In genomic region chr5:110780761-110781528, GRCm38 (mm10) we compare ENCODE assay signal across 8 mouse cellular contexts. TPM values are rescaled to one million over a fixed set of nuclear protein-coding genes. Genes with fewer than 3 reads are reported as not detected.
DNase-seq lines count a peak whose midpoint lies in the region; ATAC-seq lines count a peak whose summit lies in the region.

No protein-coding gene starts in this region.

- H3K9me3 ChIP-seq in hindbrain, embryonic 13.5 days = no peaks in the 10 kb centered on the region

- H3K9ac ChIP-seq in hindbrain, embryonic 13.5 days = peak overlapping the region; percentile 87

- ATAC-seq in hindbrain, embryonic 13.5 days (ENCODE audit: low FRiP score) = peak; percentile 71
- ATAC-seq in megakaryocyte, adult 5-6 weeks (ENCODE audit: poor library complexity, severe bottlenecking) = peak; percentile 36; the same call in 1 of the 2 replicates

- peak overlapping the region; percentile 48; the same call in 1 of the 2 replicates for H3K27ac ChIP-seq in hindbrain, embryonic 13.5 days

- WGBS in hindbrain, embryonic 13.5 days = 61% methylated on average over 10 of the region's 10 CpGs

- no peaks in the 10 kb centered on the region for H3K27me3 ChIP-seq in hindbrain, embryonic 13.5 days

- H3K4me1 ChIP-seq in hindbrain, embryonic 13.5 days (replicated peaks) = peaks cover 26% of the 10 kb centered on the region

- peak overlapping the region; percentile 78 for H3K4me3 ChIP-seq in hindbrain, embryonic 13.5 days

- peak; percentile 27 to 43 for DNase-seq in left cerebral cortex, postnatal 25 days (ENCODE audit: low spot score in 2 of 2)
- no peak for DNase-seq in left cerebral cortex, adult 9 months (ENCODE audit: low spot score in 2 of 2)
- peak; percentile 68 for DNase-seq in cerebellum, adult 9-11 months
- DNase-seq in embryo, embryonic 10.5 days (ENCODE audit: low spot score) = no peak
- no peak for DNase-seq in ovary, postnatal 36 days (ENCODE audit: low spot score)
- no peak for DNase-seq in layer of hippocampus, adult 18-20 months (ENCODE audit: low spot score in 2 of 2)

- intact Hi-C loops in left cerebral cortex, postnatal 25 days (cut with DNase I) = no loop called here

- H3K4me2 ChIP-seq in hindbrain, embryonic 13.5 days = peak overlapping the region; percentile 97

- peaks cover 38% of the 10 kb centered on the region for H3K36me3 ChIP-seq in hindbrain, embryonic 13.5 days

RNA-seq across cellular contexts. Expression of gene Pus1, which starts 0.5 kb away (rescaled TPM):
- total RNA-seq in left cerebral cortex, postnatal 25 days (2021) = 10 to 100 TPM; 18.2 to 21.4 TPM
- polyA plus RNA-seq in hindbrain, embryonic 13.5 days (2015; fragmentation: Nextera tagmentation; extraction: Ambion mirVana) = 22.3 and 22.5 TPM in 2 replicates
- 7.0 and 8.2 TPM in 2 replicates for total RNA-seq in megakaryocyte, adult 5-6 weeks (2015)
- 20.4 and 21.6 TPM in 2 replicates for total RNA-seq in megakaryocyte, adult 5-6 weeks (2017)
- total RNA-seq in layer of hippocampus, adult 18-20 months (2021) = 10 to 100 TPM; 19.4 to 20.1 TPM

RNA-seq across cellular contexts. Expression of gene Ep400, which starts 10.4 kb away (rescaled TPM):
- 100 to 1,000 TPM in 1 of 2 experiments, 10 to 100 TPM in 1; 92.6 to 100 TPM for total RNA-seq in left cerebral cortex, postnatal 25 days (2021)
- 53.4 and 54.8 TPM in 2 replicates for polyA plus RNA-seq in hindbrain, embryonic 13.5 days (2015; fragmentation: Nextera tagmentation; extraction: Ambion mirVana)
- 80.0 and 87.2 TPM in 2 replicates for total RNA-seq in megakaryocyte, adult 5-6 weeks (2015)
- total RNA-seq in megakaryocyte, adult 5-6 weeks (2017) = 30.1 and 47.3 TPM in 2 replicates
- 100 to 1,000 TPM; 108 to 114 TPM for total RNA-seq in layer of hippocampus, adult 18-20 months (2021)

RNA-seq across cellular contexts. Expression of gene Ulk1, which starts 29.0 kb away (rescaled TPM):
- total RNA-seq in left cerebral cortex, postnatal 25 days (2021) = 10 to 100 TPM; 66.8 to 72.7 TPM
- polyA plus RNA-seq in hindbrain, embryonic 13.5 days (2015; fragmentation: Nextera tagmentation; extraction: Ambion mirVana) = 30.3 and 33.0 TPM in 2 replicates
- 19.3 and 24.1 TPM in 2 replicates for total RNA-seq in megakaryocyte, adult 5-6 weeks (2015)
- 7.6 and 10.0 TPM in 2 replicates for total RNA-seq in megakaryocyte, adult 5-6 weeks (2017)
- 10 to 100 TPM; 62.4 to 70.3 TPM for total RNA-seq in layer of hippocampus, adult 18-20 months (2021)

RNA-seq across cellular contexts. Expression of gene Hscb, which starts 58.6 kb away (rescaled TPM):
- total RNA-seq in left cerebral cortex, postnatal 25 days (2021) = 10 to 100 TPM in 1 of 2 experiments, 1 to 10 TPM in 1; 8.8 to 12.0 TPM
- polyA plus RNA-seq in hindbrain, embryonic 13.5 days (2015; fragmentation: Nextera tagmentation; extraction: Ambion mirVana) = 10.7 and 12.6 TPM in 2 replicates
- total RNA-seq in megakaryocyte, adult 5-6 weeks (2015) = 26.9 and 29.5 TPM in 2 replicates
- 20.3 and 33.5 TPM in 2 replicates for total RNA-seq in megakaryocyte, adult 5-6 weeks (2017)
- total RNA-seq in layer of hippocampus, adult 18-20 months (2021) = 10 to 100 TPM; 12.3 to 13.3 TPM

RNA-seq across cellular contexts. Expression of gene Chek2, which starts 58.8 kb away (rescaled TPM):
- total RNA-seq in left cerebral cortex, postnatal 25 days (2021) = 1 to 10 TPM; 1.2 to 1.4 TPM
- polyA plus RNA-seq in hindbrain, embryonic 13.5 days (2015; fragmentation: Nextera tagmentation; extraction: Ambion mirVana) = 6.5 and 8.0 TPM in 2 replicates
- total RNA-seq in megakaryocyte, adult 5-6 weeks (2015) = 22.7 and 24.7 TPM in 2 replicates
- total RNA-seq in megakaryocyte, adult 5-6 weeks (2017) = 22.1 and 24.0 TPM in 2 replicates
- 1 to 10 TPM; 1.6 to 2.9 TPM for total RNA-seq in layer of hippocampus, adult 18-20 months (2021)

Comparison
In these comparisons a context has a peak if more than half of its experiments do, and no peak if none do; other contexts are left out.
1. DNase-seq: peak in left cerebral cortex, postnatal 25 days (2 of 2) and cerebellum, adult 9-11 months (single experiment); none in left cerebral cortex, adult 9 months (0 of 2), embryo, embryonic 10.5 days (single experiment), ovary, postnatal 36 days (single experiment) and layer of hippocampus, adult 18-20 months (0 of 2).